Mouse (Mus musculus) MEL (cell line): ENCODE measurements around the gene Slc39a11. TPM values are rescaled to one million over a fixed set of nuclear protein-coding genes. Genes with fewer than 3 reads are reported as not detected.

ENCODE experiments used
- DNase-seq: peaks from one replicate; pipeline ENCODE4 v3.0.0; 2011; ENCODE audit warnings: low read depth, low spot score
- H3K27ac ChIP-seq: 2 replicates; pipeline ENCODE4 v1.5.1; 2012; ENCODE audit warnings: low read depth, mild to moderate bottlenecking, control low read depth, low read length, moderate library complexity; ENCODE audit not compliant: control insufficient read depth
- H3K27me3 ChIP-seq, 2 experiments: fragments of 150-350 bp in 1 of 2; sonication (generic) in 1 of 2; 2 replicates each; pipeline ENCODE4 v1.6.1; 2012; ENCODE audit warnings: low read length in 2 of 2, mild to moderate bottlenecking in 2 of 2, improper control_type of control experiment in 1 of 2, moderate library complexity in 1 of 2; ENCODE audit not compliant: insufficient read depth in 2 of 2, control insufficient read depth in 1 of 2
- H3K36me3 ChIP-seq, 2 experiments: 2 replicates each; pipeline ENCODE4 v1.6.1; 2012 to 2014; ENCODE audit warnings: low read length in 2 of 2, improper control_type of control experiment in 1 of 2, inconsistent platforms in 1 of 2, mild to moderate bottlenecking in 1 of 2; ENCODE audit not compliant: insufficient read depth in 2 of 2, control insufficient read depth in 1 of 2
- H3K4me1 ChIP-seq, 2 experiments: fragments of 150-350 bp in 1 of 2; sonication (generic) in 1 of 2; 2 replicates each; pipeline ENCODE4 v1.6.1; 2012; ENCODE audit warnings: low read length in 2 of 2, improper control_type of control experiment in 1 of 2, mild to moderate bottlenecking in 1 of 2; ENCODE audit not compliant: insufficient read depth in 2 of 2, control insufficient read depth in 1 of 2
- H3K4me3 ChIP-seq, 2 experiments: fragments of 150-350 bp in 1 of 2; sonication (generic) in 1 of 2; 2 replicates each; pipeline ENCODE4 v1.5.1; 2012; ENCODE audit warnings: low read depth in 2 of 2, low read length in 2 of 2, mild to moderate bottlenecking in 2 of 2, moderate library complexity in 2 of 2, control low read depth in 1 of 2, improper control_type of control experiment in 1 of 2; ENCODE audit not compliant: control insufficient read depth in 1 of 2, insufficient read depth in 1 of 2
- H3K79me2 ChIP-seq: 2 replicates; pipeline ENCODE4 v1.6.1; 2012; ENCODE audit warnings: mild to moderate bottlenecking, low read length, moderate library complexity; ENCODE audit not compliant: control insufficient read depth, poor library complexity, insufficient read depth
- H3K9ac ChIP-seq: 2 replicates; pipeline ENCODE4 v1.6.1; 2012; ENCODE audit warnings: low read depth, mild to moderate bottlenecking, control low read depth, low read length, moderate library complexity; ENCODE audit not compliant: control insufficient read depth, poor library complexity, severe bottlenecking
- H3K9me3 ChIP-seq: fragments of 150-350 bp; sonication (generic); replicated peaks from 2 replicates; pipeline ENCODE4 v1.6.1; 2012; ENCODE audit warnings: mild to moderate bottlenecking, low read length, improper control_type of control experiment, moderate library complexity; ENCODE audit not compliant: insufficient read depth
- BHLHE40 ChIP-seq: IDR thresholded peaks from 2 replicates; pipeline ENCODE4 v1.6.1; 2012; ENCODE audit warnings: low read depth, mild to moderate bottlenecking, inconsistent platforms, low read length, improper control_type of control experiment, borderline replicate concordance
- CHD1 ChIP-seq: IDR thresholded peaks from 2 replicates; pipeline ENCODE4 v1.6.1; 2012; ENCODE audit warnings: low read depth, mild to moderate bottlenecking, inconsistent platforms, low read length, improper control_type of control experiment
- CHD2 ChIP-seq: IDR thresholded peaks from 2 replicates; pipeline ENCODE4 v1.6.1; 2011; ENCODE audit warnings: low read length, improper control_type of control experiment
- CTCF ChIP-seq, 3 experiments: IDR thresholded peaks in 2 of 3; conservative IDR thresholded peaks in 1 of 3; 2 replicates each; pipeline ENCODE4 v1.5.1; 2011 to 2012; ENCODE audit warnings: low read length in 3 of 3, low read depth in 2 of 3, mild to moderate bottlenecking in 2 of 3, improper control_type of control experiment in 1 of 3, inconsistent platforms in 1 of 3, mixed read lengths in 1 of 3, moderate library complexity in 1 of 3; ENCODE audit not compliant: control insufficient read depth in 1 of 3, insufficient read depth in 1 of 3, poor library complexity in 1 of 3, severe bottlenecking in 1 of 3
- E2F4 ChIP-seq: IDR thresholded peaks from 2 replicates; pipeline ENCODE4 v1.6.1; 2011; ENCODE audit warnings: low read depth, low read length, improper control_type of control experiment, borderline replicate concordance
- EP300 ChIP-seq, 2 experiments: IDR thresholded peaks; 2 replicates each; pipeline ENCODE4 v1.6.1; 2011; ENCODE audit warnings: improper control_type of control experiment in 2 of 2, low read length in 2 of 2, low read depth in 1 of 2, mild to moderate bottlenecking in 1 of 2
- ETS1 ChIP-seq: IDR thresholded peaks from 2 replicates; pipeline ENCODE4 v1.6.1; 2012; ENCODE audit warnings: low read depth, mild to moderate bottlenecking, inconsistent platforms, low read length, improper control_type of control experiment, moderate library complexity
- HCFC1 ChIP-seq: IDR thresholded peaks from 2 replicates; pipeline ENCODE4 v1.6.1; 2012; ENCODE audit warnings: low read depth, mild to moderate bottlenecking, inconsistent platforms, low read length, improper control_type of control experiment, moderate library complexity
- JUND ChIP-seq: IDR thresholded peaks from 2 replicates; pipeline ENCODE4 v1.6.1; 2011; ENCODE audit warnings: low read depth, mild to moderate bottlenecking, improper control_type of control experiment, low read length
- KAT2A ChIP-seq: conservative IDR thresholded peaks from 2 replicates; pipeline ENCODE4 v1.6.1; 2012; ENCODE audit warnings: low read depth, low read length, improper control_type of control experiment, inconsistent platforms
- MAZ ChIP-seq: IDR thresholded peaks from 2 replicates; pipeline ENCODE4 v1.6.1; 2012; ENCODE audit warnings: low read depth, mild to moderate bottlenecking, inconsistent platforms, low read length, improper control_type of control experiment
- MEF2A ChIP-seq: IDR thresholded peaks from 2 replicates; pipeline ENCODE4 v1.6.1; 2014; ENCODE audit warnings: low read depth, mild to moderate bottlenecking, inconsistent platforms, low read length, improper control_type of control experiment; ENCODE audit not compliant: poor library complexity, insufficient replicate concordance, severe bottlenecking; ENCODE audit errors: extremely low read depth
- MXI1 ChIP-seq: IDR thresholded peaks from 2 replicates; pipeline ENCODE4 v1.6.1; 2011; ENCODE audit warnings: mild to moderate bottlenecking, low read depth, low read length, improper control_type of control experiment
- MYB ChIP-seq: IDR thresholded peaks from 2 replicates; pipeline ENCODE4 v1.6.1; 2011; ENCODE audit warnings: mild to moderate bottlenecking, low read depth, low read length, improper control_type of control experiment
- MYC ChIP-seq: IDR thresholded peaks from 2 replicates; pipeline ENCODE4 v1.6.1; 2011; ENCODE audit warnings: low read depth, mild to moderate bottlenecking, low read length, improper control_type of control experiment, moderate library complexity
- NELFE ChIP-seq: IDR thresholded peaks from 2 replicates; pipeline ENCODE4 v1.6.1; 2011; ENCODE audit warnings: low read depth, low read length, improper control_type of control experiment
- NRF1 ChIP-seq: IDR thresholded peaks from 2 replicates; pipeline ENCODE4 v1.6.1; 2014; ENCODE audit warnings: low read depth, mild to moderate bottlenecking, inconsistent platforms, low read length, improper control_type of control experiment, moderate library complexity; ENCODE audit not compliant: poor library complexity, insufficient read depth, severe bottlenecking
- POLR2A ChIP-seq, 2 experiments: IDR thresholded peaks; 2 replicates each; pipeline ENCODE4 v1.6.1; 2011 to 2012; ENCODE audit warnings: low read length in 2 of 2, mild to moderate bottlenecking in 2 of 2, control low read depth in 1 of 2, improper control_type of control experiment in 1 of 2, low read depth in 1 of 2, moderate library complexity in 1 of 2; ENCODE audit not compliant: control insufficient read depth in 1 of 2, insufficient read depth in 1 of 2, poor library complexity in 1 of 2
- POLR2AphosphoS2 ChIP-seq: IDR thresholded peaks from 2 replicates; pipeline ENCODE4 v1.6.1; 2011; ENCODE audit warnings: low read length, improper control_type of control experiment
- POLR2AphosphoS5 ChIP-seq: IDR thresholded peaks from 2 replicates; pipeline ENCODE4 v1.6.1; 2012; ENCODE audit warnings: low read depth, borderline replicate concordance, mild to moderate bottlenecking, inconsistent platforms, low read length, moderate library complexity, mixed read lengths
- RAD21 ChIP-seq: IDR thresholded peaks from 2 replicates; pipeline ENCODE4 v1.6.1; 2011; ENCODE audit warnings: mild to moderate bottlenecking, low read depth, low read length, improper control_type of control experiment
- RCOR1 ChIP-seq: IDR thresholded peaks from 2 replicates; pipeline ENCODE4 v1.6.1; 2012; ENCODE audit warnings: low read depth, mild to moderate bottlenecking, inconsistent platforms, low read length, improper control_type of control experiment
- SMC3 ChIP-seq: IDR thresholded peaks from 2 replicates; pipeline ENCODE4 v1.6.1; 2011; ENCODE audit warnings: low read depth, low read length, improper control_type of control experiment
- TAL1 ChIP-seq: IDR thresholded peaks from 2 replicates; pipeline ENCODE4 v1.6.1; 2012; ENCODE audit warnings: mild to moderate bottlenecking, inconsistent platforms, low read length, moderate library complexity, mixed read lengths
- TCF12 ChIP-seq: IDR thresholded peaks from 2 replicates; pipeline ENCODE4 v1.6.1; 2014; ENCODE audit warnings: low read depth, mild to moderate bottlenecking, inconsistent platforms, low read length, improper control_type of control experiment, moderate library complexity
- UBTF ChIP-seq: IDR thresholded peaks from 2 replicates; pipeline ENCODE4 v1.6.1; 2012; ENCODE audit warnings: low read depth, mild to moderate bottlenecking, inconsistent platforms, low read length, improper control_type of control experiment, moderate library complexity, borderline replicate concordance; ENCODE audit not compliant: insufficient read depth
- USF2 ChIP-seq, 2 experiments: IDR thresholded peaks; 2 replicates each; pipeline ENCODE4 v1.6.1; 2011 to 2012; ENCODE audit warnings: improper control_type of control experiment in 2 of 2, low read length in 2 of 2, borderline replicate concordance in 1 of 2, inconsistent platforms in 1 of 2, low read depth in 1 of 2, mild to moderate bottlenecking in 1 of 2; ENCODE audit not compliant: insufficient read depth in 1 of 2
- ZC3H11A ChIP-seq: IDR thresholded peaks from 2 replicates; pipeline ENCODE4 v1.6.1; 2012; ENCODE audit warnings: low read depth, mild to moderate bottlenecking, inconsistent platforms, low read length, improper control_type of control experiment
- ZKSCAN1 ChIP-seq: IDR thresholded peaks from 2 replicates; pipeline ENCODE4 v1.6.1; 2012; ENCODE audit warnings: low read depth, mild to moderate bottlenecking, inconsistent platforms, low read length, improper control_type of control experiment, moderate library complexity
- ZMIZ1 ChIP-seq: IDR thresholded peaks from 2 replicates; pipeline ENCODE4 v1.6.1; 2012; ENCODE audit warnings: low read depth, mild to moderate bottlenecking, inconsistent platforms, low read length, improper control_type of control experiment, moderate library complexity
- ZNF384 ChIP-seq: IDR thresholded peaks from 2 replicates; pipeline ENCODE4 v1.6.1; 2012; ENCODE audit warnings: low read depth, mild to moderate bottlenecking, inconsistent platforms, low read length, improper control_type of control experiment
- polyA plus RNA-seq, 2 experiments: library from polyadenylated mRNA; stranded (reverse) in 1 of 2; unstranded in 1 of 2; fragments of >175 nt in 1 of 2; fragments of >200 nt in 1 of 2; gene quantifications; 2 replicates each; pipeline versions ENCODE4 v1.2.1 to v1.2.4; 2012; ENCODE audit warnings: low replicate concordance in 2 of 2, low read depth in 1 of 2; ENCODE audit not compliant: insufficient read length in 2 of 2, insufficient read depth in 1 of 2, missing spikeins in 1 of 2
- total RNA-seq: library from RNA; depleted of rRNA; stranded (reverse); fragments of 300-350 nt; gene quantifications from 2 replicates; pipeline ENCODE4 v1.2.3, GENCODE M21; 2012

Slc39a11 gene
- total and polyA plus RNA-seq, 3 experiments = 34.2 to 45.6 TPM; not detected in 1

- no peak for DNase-seq
- no peak overlapping the region for H3K4me3 ChIP-seq
These were observed 72.7 kb downstream of the Slc39a11 start for GRCm38 (mm10) chr11:113577221-113577620.

GRCm38 (mm10) chr11:113572641-113573040, 77.2 kb downstream of the Slc39a11 start:
- Histone ChIP-seq H3K27ac (no peak overlapping the region), H3K9ac (no peak overlapping the region), H3K27me3 (no peaks in the 10 kb centered on the region; a peak in 1 of 4 replicates), H3K9me3 (no peaks in the 10 kb centered on the region), H3K4me1 (no peaks in the 10 kb centered on the region), H3K36me3 (no peaks in the 10 kb centered on the region), H3K4me3 (no peak overlapping the region), H3K79me2 (no peaks in the 10 kb centered on the region)
- TF ChIP-seq MXI1 (no peak), E2F4 (no peak), ZKSCAN1 (no peak), ZC3H11A (no peak), MYC (no peak), KAT2A (no peak), POLR2AphosphoS2 (no peak), POLR2A (IDR thresholded peaks at IDR 0.05; ENCODE audit: control insufficient read depth in 1 of 2, insufficient read depth in 1 of 2, low read depth in 1 of 2, low read length in 2 of 2, poor library complexity in 1 of 2) (no peak), MYB (no peak), ZNF384 (no peak), TAL1 (no peak), EP300 (IDR thresholded peaks at IDR 0.05; ENCODE audit: low read depth in 1 of 2, low read length in 2 of 2) (no peak), RAD21 (no peak), TCF12 (no peak), ETS1 (no peak), MAZ (no peak), CHD2 (no peak), NELFE (no peak)
- no peak for DNase-seq

More at GRCm38 (mm10) chr11:113577221-113577620, 72.7 kb downstream of the Slc39a11 start:
- no peaks in the 10 kb centered on the region for H3K9me3 ChIP-seq
- no peaks in the 10 kb centered on the region for H3K4me1 ChIP-seq
- no peaks in the 10 kb centered on the region for H3K36me3 ChIP-seq
- no peaks in the 10 kb centered on the region for H3K79me2 ChIP-seq
- TF ChIP-seq MEF2A (no peak), SMC3 (no peak), E2F4 (no peak), MAZ (no peak), USF2 (IDR thresholded peaks at IDR 0.05; ENCODE audit: borderline replicate concordance in 1 of 2, insufficient read depth in 1 of 2, low read depth in 1 of 2, low read length in 2 of 2) (no peak), CTCF (IDR thresholded peaks at IDR 0.05 in 2 of 3, conservative IDR thresholded peaks at IDR 0.05 in 1 of 3; ENCODE audit: control insufficient read depth in 1 of 3, insufficient read depth in 1 of 3, low read depth in 2 of 3, low read length in 3 of 3, poor library complexity in 1 of 3, severe bottlenecking in 1 of 3) (no peak), UBTF (no peak), ZC3H11A (no peak), POLR2AphosphoS2 (no peak), BHLHE40 (no peak), HCFC1 (no peak), JUND (no peak), NRF1 (no peak), ZMIZ1 (no peak), MXI1 (no peak), CHD1 (no peak), RAD21 (no peak), POLR2AphosphoS5 (no peak), MYC (no peak), RCOR1 (no peak)
- TF ChIP-seq, all 39 proteins: peak for 0
- no peak overlapping the region for H3K9ac ChIP-seq
- no peaks in the 10 kb centered on the region; a peak in 2 of 4 replicates for H3K27me3 ChIP-seq
- H3K27ac ChIP-seq = no peak overlapping the region
